Mouse (Mus musculus) gastrocnemius, postnatal 10 days (tissue): ENCODE measurements around the gene Gm20388. TPM values are rescaled to one million over a fixed set of nuclear protein-coding genes. Genes with fewer than 3 reads are reported as not detected.
"Not testable (repeated sequence)": the region's sequence is repeated elsewhere in the genome, so short reads cannot be mapped to it uniquely, and the experiment has no call there.

ENCODE experiments used
- DNase-seq: peaks from one replicate; pipeline ENCODE4 v3.0.0; 2021; ENCODE audit warnings: mixed read lengths
- total RNA-seq, 2 experiments: library from RNA; stranded (reverse); gene quantifications; 2 replicates each; pipeline ENCODE4 v1.2.3; 2021

Gm20388 gene
- total RNA-seq, 2 experiments from 2014 or later = 2.9 to 6.0 TPM

DNA sequence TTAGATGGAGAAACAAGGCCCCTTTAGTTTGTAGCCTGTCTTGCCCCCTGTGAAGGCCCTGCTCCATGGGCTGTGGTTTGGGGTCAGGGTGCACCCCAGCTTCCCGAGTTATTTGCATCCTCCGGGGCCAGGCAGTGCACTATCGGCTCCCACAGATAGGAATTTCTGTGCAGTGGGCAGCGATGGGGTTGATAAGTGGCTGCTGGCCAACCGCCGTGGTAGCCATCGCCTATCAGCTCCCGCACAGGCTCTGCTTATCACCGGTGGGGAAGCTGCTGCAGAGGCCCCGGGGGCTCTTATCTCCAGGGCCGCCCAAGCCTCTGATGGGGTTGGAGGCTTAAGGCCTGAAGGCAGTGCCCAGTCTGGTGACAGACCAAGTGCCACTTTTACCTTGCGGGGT lies 2398.6 kb downstream of the Gm20388 start:
- DNase-seq = no peak

DNA sequence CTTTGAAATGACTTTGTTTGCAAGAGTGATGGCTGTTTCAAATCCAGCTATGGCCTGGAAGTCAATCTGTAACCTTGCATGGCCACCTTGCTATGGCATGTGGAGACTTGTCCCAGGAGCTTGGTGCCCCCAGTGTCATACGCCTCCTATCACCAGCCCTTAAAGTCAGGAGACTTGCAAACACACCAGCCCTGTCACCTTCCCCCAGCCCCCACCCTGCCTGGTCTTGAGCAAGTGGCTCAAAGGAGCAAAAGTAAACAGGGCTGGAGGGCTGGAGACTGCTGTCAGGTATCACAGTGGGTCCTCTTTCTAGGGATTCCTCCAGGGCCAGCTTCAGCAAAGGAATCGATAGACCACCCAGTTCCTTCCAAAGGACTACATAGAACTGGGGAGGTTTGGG lies 2400.5 kb downstream of the Gm20388 start:
- no peak for DNase-seq

DNA sequence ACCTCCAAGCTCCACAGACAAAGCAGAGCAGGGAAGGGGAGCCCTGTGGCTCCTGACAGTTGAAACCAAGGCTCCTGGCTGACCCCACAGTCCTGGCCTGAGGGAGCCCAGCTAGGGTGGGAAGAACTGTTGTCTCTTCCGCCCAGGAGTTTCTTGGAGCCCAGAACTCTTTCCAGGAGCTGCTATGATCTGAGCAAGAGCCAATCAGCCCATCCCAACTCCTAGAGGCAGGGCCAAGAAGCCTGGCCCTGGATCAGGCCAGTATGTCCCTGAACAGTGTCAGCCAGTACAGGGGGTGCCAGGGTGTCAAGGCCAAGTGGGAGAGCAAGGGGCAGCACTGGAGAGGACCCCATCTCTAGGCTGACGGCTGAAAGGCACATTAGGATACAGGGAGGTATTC lies 2401.9 kb downstream of the Gm20388 start:
- DNase-seq = no peak

- DNase-seq = no peak
These were observed 2402.7 kb downstream of the Gm20388 start for GRCm38 (mm10) chr8:122313310-122313709.

GRCm38 (mm10) chr8:122314899-122315496 lies 2404.4 kb downstream of the Gm20388 start:
- no peak for DNase-seq

- no peak for DNase-seq
These were observed 2405.8 kb downstream of the Gm20388 start for GRCm38 (mm10) chr8:122316402-122316801.

DNA sequence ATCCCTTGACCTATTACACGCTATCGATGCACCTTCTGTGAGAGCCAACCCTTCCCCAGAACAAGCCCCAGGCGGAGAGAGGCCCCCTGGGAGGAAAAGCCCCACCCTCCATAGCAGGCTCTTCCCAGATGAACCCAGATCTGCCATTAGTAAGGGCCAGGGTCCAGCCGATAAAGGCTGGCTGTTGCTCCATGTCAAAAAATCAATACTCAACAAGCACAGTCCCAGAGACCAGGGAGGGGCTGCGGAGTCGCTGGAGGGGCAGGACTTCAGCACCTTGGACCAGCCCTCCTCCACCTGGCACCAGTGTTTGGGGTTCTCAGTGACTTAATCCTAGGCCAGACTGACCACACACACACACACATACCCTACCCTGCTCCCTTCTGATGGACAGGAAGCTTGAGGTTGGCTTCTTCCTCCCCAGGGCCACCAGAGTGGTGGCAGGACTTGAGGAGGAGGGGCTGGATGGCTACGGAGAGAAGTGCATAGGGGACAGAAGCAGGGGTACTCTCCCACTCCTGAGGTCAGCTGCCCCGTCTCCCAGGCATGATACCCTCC lies 2407.4 kb downstream of the Gm20388 start:
- no peak for DNase-seq

- no peak for DNase-seq
These were observed 2408.5 kb downstream of the Gm20388 start for GRCm38 (mm10) chr8:122319045-122319707.

DNA sequence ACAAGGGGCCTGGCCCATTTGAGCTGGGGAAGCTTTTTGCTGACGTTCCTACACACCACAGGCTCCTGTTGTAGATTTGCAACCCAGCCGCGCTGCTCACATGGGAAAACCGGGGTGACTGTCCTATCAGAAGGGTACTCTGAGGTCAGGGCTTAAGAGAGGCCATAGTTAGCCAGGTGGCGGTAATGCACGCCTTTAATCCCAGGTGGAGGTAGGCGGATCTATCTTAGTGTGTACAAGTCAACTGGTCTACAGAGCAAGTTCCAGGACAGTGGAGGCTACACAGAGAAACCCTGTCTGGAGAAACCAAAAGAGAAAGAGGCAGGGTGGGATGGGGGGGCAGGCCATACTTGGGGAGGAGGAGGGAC lies 2409.1 kb downstream of the Gm20388 start:
- no peak for DNase-seq

DNA sequence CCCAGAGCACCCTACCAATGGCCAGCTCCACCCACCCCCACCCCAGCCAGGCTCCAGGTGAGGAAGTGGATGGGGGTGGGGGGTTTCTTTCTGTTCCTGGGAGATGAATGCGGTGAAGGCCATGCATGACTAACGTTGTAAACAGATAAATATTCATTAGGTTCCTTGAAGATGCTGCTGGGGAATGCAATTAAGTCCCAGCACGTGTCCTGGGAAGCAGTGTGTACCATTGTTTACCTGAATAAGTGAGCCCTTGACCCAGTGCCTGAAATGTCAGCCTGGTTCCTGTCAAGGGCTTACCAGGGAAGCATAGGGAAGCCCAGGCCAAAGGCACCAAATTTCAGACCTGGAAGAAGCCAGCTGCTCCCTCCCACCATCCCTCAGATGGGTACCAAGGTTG lies 2409.9 kb downstream of the Gm20388 start:
- no peak for DNase-seq

- DNase-seq = no peak
These were observed 2410.8 kb downstream of the Gm20388 start for GRCm38 (mm10) chr8:122321455-122321921.

DNA sequence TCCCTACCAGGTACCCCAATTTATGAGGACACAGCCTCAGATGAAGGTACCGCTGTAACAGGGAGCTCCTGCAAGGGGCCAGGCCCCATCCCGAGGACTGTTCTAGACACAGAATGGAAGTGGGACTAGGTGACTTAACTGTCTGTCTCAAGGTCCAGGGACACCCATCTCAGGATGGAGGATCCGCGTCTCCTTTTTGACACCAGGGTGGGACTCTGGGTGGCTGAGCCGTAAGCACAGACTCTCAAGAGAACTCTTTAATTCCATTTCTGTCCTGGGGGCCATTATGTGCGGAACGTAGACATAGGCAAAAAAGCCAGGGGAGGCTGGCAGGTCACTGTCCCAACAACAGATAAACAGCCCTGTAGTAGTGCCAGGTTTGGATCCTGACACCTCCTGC lies 2411.5 kb downstream of the Gm20388 start:
- no peak for DNase-seq

- no peak for DNase-seq
These were observed 2412.2 kb downstream of the Gm20388 start for GRCm38 (mm10) chr8:122322792-122323191.

- not testable (repeated sequence) for DNase-seq
These were observed 2413.3 kb downstream of the Gm20388 start for GRCm38 (mm10) chr8:122323951-122324402.

DNA sequence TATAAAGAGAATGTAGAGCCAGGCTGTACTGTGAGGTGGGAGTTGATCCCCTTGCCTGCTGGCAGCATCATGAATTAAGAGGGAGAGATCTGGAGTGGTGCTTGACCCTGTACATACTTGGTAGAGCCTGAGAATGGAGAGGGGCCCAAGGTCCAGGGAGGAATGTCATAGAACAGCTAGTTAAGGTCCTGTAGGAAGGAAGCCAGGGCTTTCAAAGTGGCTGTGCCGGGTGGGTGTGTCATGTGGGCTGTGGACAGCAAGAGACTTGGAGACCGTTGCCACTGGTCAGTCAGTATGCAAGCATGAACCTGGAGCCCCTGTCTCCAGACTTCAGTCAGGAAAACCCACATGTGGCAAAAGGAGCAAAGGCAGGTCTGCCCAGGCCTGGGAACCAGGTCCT lies 2414.6 kb downstream of the Gm20388 start:
- DNase-seq = no peak

- DNase-seq = no peak
These were observed 2415.5 kb downstream of the Gm20388 start for GRCm38 (mm10) chr8:122326114-122326542.

GRCm38 (mm10) chr8:122329072-122329471 lies 2418.4 kb downstream of the Gm20388 start:
- no peak for DNase-seq

- no peak for DNase-seq
These were observed 2419.1 kb downstream of the Gm20388 start for GRCm38 (mm10) chr8:122329553-122330239.

GRCm38 (mm10) chr8:122330446-122331133 lies 2419.9 kb downstream of the Gm20388 start:
- no peak for DNase-seq

DNA sequence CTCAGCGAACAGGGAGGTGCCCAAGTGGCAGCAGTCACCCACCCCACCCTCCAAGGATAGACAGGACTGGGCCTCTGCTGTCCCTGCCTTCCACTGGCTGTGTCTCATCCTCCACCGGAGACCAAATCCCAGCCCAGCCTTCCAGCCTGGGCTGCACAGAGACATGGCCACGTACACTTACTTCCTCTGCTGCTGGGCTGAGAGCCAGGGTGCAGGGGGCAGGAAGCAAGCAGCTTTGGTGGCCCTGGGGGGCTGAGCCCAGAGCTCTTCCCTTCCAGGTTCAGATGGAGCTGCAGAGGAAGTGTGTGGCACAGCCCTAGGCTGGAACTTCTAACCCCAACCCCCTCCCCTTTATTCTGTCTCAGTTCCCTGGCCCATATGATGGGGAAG lies 2420.5 kb downstream of the Gm20388 start:
- DNase-seq = peak; percentile 50

DNA sequence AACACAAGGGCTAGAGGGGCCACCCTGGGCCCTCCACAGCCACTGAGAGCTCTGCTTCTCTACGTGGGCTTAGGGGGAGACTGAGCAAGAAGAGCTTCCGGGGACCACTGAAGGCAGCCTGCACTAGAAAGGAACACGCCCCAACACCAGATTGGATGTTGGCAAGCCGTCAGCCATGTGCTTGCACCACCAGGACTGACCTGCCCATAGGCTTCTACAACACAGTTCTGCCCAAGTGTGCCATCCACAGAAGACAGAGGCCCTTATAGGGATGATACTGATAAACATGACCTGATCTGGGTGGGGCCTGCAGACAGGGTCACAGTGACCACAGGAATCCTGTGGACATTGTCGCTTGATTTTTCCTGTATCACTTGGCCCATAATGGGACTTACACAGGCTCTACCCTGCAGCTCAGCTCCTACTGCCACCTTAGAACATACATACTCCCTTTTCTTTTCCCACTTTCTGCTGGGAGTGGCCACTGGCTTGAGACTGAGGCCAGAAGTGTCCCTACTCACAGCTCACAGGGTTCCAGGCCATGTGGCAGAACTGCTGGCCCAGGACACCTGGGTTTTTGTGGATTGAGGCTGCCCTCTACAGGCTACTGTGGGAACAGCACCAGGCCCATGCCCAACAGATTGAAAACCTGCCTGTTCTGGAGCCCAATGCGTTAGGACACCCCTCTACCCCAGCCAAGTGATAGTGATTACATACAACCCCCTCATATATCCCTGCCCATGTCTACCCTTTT lies 2422.3 kb downstream of the Gm20388 start:
- peak; percentile 85 for DNase-seq

- DNase-seq = no peak
These were observed 2422.9 kb downstream of the Gm20388 start for GRCm38 (mm10) chr8:122333531-122333930.
